9 mouse cellular contexts compared by ENCODE assay signal in genomic region chr5:91739433-91740158, GRCm38 (mm10).
DNase-seq lines count a peak whose midpoint lies in the region; ATAC-seq and TF ChIP-seq lines count a peak whose summit lies in the region.
"Had no signal": no experiment of that assay in that cellular context is flagged by ENCODE, and none has a peak within 500 bp of the region (broad histone marks: within the 10 kb centered on the region; RNA-seq: fewer than 3 reads in every experiment).

No protein-coding gene starts in this region.

- no peak for TF ChIP-seq EP300 in liver, embryonic 14.5 days (IDR thresholded peaks at IDR 0.05; ENCODE audit: low read depth)

- no peak for TF ChIP-seq CTCF in kidney, postnatal 0 days (IDR thresholded peaks at IDR 0.05; ENCODE audit: low read depth)
- TF ChIP-seq CTCF in liver, embryonic 14.5 days (IDR thresholded peaks at IDR 0.05; ENCODE audit: low read depth) = no peak

- no peak overlapping the region for H3K9ac ChIP-seq in liver, embryonic 12.5 days
- no peak overlapping the region for H3K9ac ChIP-seq in kidney, postnatal 0 days (ENCODE audit: low read depth, low read length)
- no peak overlapping the region for H3K9ac ChIP-seq in liver, embryonic 14.5 days (replicated peaks)
- H3K9ac ChIP-seq in midbrain, embryonic 13.5 days (replicated peaks) = no peak overlapping the region

- no peak for ATAC-seq in liver, embryonic 12.5 days
- peak; percentile 73 for ATAC-seq in kidney, postnatal 0 days (replicated peaks; ENCODE audit: low FRiP score, low read depth)
- ATAC-seq in liver, embryonic 14.5 days (ENCODE audit: insufficient read depth) = peak; percentile 43; the same call in 1 of the 2 replicates
- ATAC-seq in megakaryocyte progenitor cell, adult 5-6 weeks (replicated peaks; ENCODE audit: poor library complexity) = no peak
- ATAC-seq in midbrain, embryonic 13.5 days = no peak

- H3K27me3 ChIP-seq in liver, embryonic 12.5 days (replicated peaks) = no peaks in the 10 kb centered on the region
- no peaks in the 10 kb centered on the region for H3K27me3 ChIP-seq in kidney, postnatal 0 days (ENCODE audit: insufficient read depth, low read length)
- no peaks in the 10 kb centered on the region for H3K27me3 ChIP-seq in liver, embryonic 14.5 days (ENCODE audit: control insufficient read depth, insufficient read depth, low read length)
- H3K27me3 ChIP-seq in midbrain, embryonic 13.5 days = peaks cover 4% of the 10 kb centered on the region; the same call in 1 of the 2 replicates

- peak; percentile 29 for DNase-seq in liver
- peak; percentile 46 for DNase-seq in gonadal fat pad, adult 2 months (ENCODE audit: low read depth)
- DNase-seq in kidney, postnatal 0 days (ENCODE audit: low spot score) = peak; percentile 53
- peak in 1 of 3 experiments; percentile 5 for DNase-seq in liver, embryonic 14.5 days (ENCODE audit: low read depth in 3 of 3, low spot score in 3 of 3)
- DNase-seq in telencephalon, adult 2 months (ENCODE audit: low read depth, low spot score) = peak; percentile 36

- no peaks in the 10 kb centered on the region for H3K9me3 ChIP-seq in liver, embryonic 12.5 days (replicated peaks)
- H3K9me3 ChIP-seq in kidney, postnatal 0 days (replicated peaks; ENCODE audit: low read length) = no peaks in the 10 kb centered on the region
- no peaks in the 10 kb centered on the region for H3K9me3 ChIP-seq in liver, embryonic 14.5 days (ENCODE audit: control insufficient read depth, low read length)
- H3K9me3 ChIP-seq in midbrain, embryonic 13.5 days = no peaks in the 10 kb centered on the region

- H3K4me1 ChIP-seq in liver, embryonic 12.5 days = 0 out of 2 replicates have a peak, but pooled peaks cover 3% of the 10 kb centered on the region
- no peaks in the 10 kb centered on the region; the same call in 1 of the 2 replicates for H3K4me1 ChIP-seq in kidney, postnatal 0 days (replicated peaks; ENCODE audit: insufficient read depth, low read length)
- H3K4me1 ChIP-seq in liver, embryonic 14.5 days (replicated peaks; ENCODE audit: control insufficient read depth in 2 of 2, insufficient read depth in 2 of 2, low read length in 1 of 2) = peaks cover 0 to 4% of the 10 kb centered on the region in 2 experiments; a peak in 1 of 4 replicates
- no peaks in the 10 kb centered on the region for H3K4me1 ChIP-seq in midbrain, embryonic 13.5 days (replicated peaks)

- no peak overlapping the region for H3K4me3 ChIP-seq in liver, embryonic 12.5 days
- H3K4me3 ChIP-seq in kidney, postnatal 0 days (replicated peaks; ENCODE audit: low read depth, low read length) = no peak overlapping the region
- H3K4me3 ChIP-seq in liver, embryonic 14.5 days (ENCODE audit: insufficient read depth in 1 of 2, low read depth in 2 of 2, low read length in 2 of 2) = no peak overlapping the region
- no peak overlapping the region for H3K4me3 ChIP-seq in midbrain, embryonic 13.5 days (replicated peaks)
- H3K4me3 ChIP-seq: heart, adult 2 months had no signal

- no peaks in the 10 kb centered on the region for H3K36me3 ChIP-seq in liver, embryonic 12.5 days
- H3K36me3 ChIP-seq in kidney, postnatal 0 days (ENCODE audit: insufficient read depth, low read length) = no peaks in the 10 kb centered on the region
- no peaks in the 10 kb centered on the region for H3K36me3 ChIP-seq in liver, embryonic 14.5 days (replicated peaks; ENCODE audit: control insufficient read depth, insufficient read depth, low read depth)
- H3K36me3 ChIP-seq in midbrain, embryonic 13.5 days = no peaks in the 10 kb centered on the region

- no peak overlapping the region for H3K4me2 ChIP-seq in liver, embryonic 12.5 days
- 0 out of 2 replicates have a peak overlapping the region, but pooled peaks have one; percentile 9 for H3K4me2 ChIP-seq in kidney, postnatal 0 days (ENCODE audit: low read length)
- H3K4me2 ChIP-seq in liver, embryonic 14.5 days (ENCODE audit: low read depth) = no peak overlapping the region
- H3K4me2 ChIP-seq in midbrain, embryonic 13.5 days (replicated peaks) = no peak overlapping the region

- no peak overlapping the region; the same call in 1 of the 2 replicates for H3K27ac ChIP-seq in liver, embryonic 12.5 days
- no peak overlapping the region for H3K27ac ChIP-seq in kidney, postnatal 0 days
- H3K27ac ChIP-seq in liver, embryonic 14.5 days = no peak overlapping the region
- no peak overlapping the region for H3K27ac ChIP-seq in midbrain, embryonic 13.5 days
- H3K27ac ChIP-seq: heart, adult 2 months had no signal

- WGBS in liver, embryonic 12.5 days (ENCODE audit: insufficient replicate concordance) = 60% methylated on average over 16 of the region's 16 CpGs
- WGBS in kidney, postnatal 0 days = 18% methylated on average over 16 of the region's 16 CpGs
- WGBS in liver, embryonic 14.5 days (ENCODE audit: insufficient replicate concordance) = 64% methylated on average over 16 of the region's 16 CpGs
- WGBS in midbrain, embryonic 13.5 days = 82% methylated on average over 16 of the region's 16 CpGs

Comparison
In these comparisons a context has a peak if more than half of its experiments do, and no peak if none do; other contexts are left out.
1. ATAC-seq: peak in kidney, postnatal 0 days (single experiment) and liver, embryonic 14.5 days (single experiment); none in liver, embryonic 12.5 days (single experiment), megakaryocyte progenitor cell, adult 5-6 weeks (single experiment) and midbrain, embryonic 13.5 days (single experiment).